Mouse (Mus musculus) hindbrain, embryonic 10.5 days (tissue): Measurements from ENCODE around the gene Hmcn2. TPM values are rescaled to one million over a fixed set of nuclear protein-coding genes. Genes with fewer than 3 reads are reported as not detected.

ENCODE experiments used
- DNase-seq: peaks from one replicate; pipeline ENCODE4 v3.0.0-alpha.2; 2017; ENCODE audit warnings: low spot score
- H3K27ac ChIP-seq: fragments of 300-500 bp; sonication (generic); 2 replicates; pipeline ENCODE4 v1.5.1; 2016; ENCODE audit warnings: mild to moderate bottlenecking, moderate library complexity
- H3K27me3 ChIP-seq: fragments of 300-500 bp; sonication (generic); 2 replicates; pipeline ENCODE4 v1.6.1; 2016; ENCODE audit warnings: mild to moderate bottlenecking; ENCODE audit not compliant: poor library complexity, insufficient read depth, severe bottlenecking
- H3K36me3 ChIP-seq: fragments of 300-500 bp; sonication (generic); 2 replicates; pipeline ENCODE4 v1.6.1; 2016; ENCODE audit warnings: mild to moderate bottlenecking, moderate library complexity
- H3K4me1 ChIP-seq: fragments of 300-500 bp; sonication (generic); replicated peaks from 2 replicates; pipeline ENCODE4 v1.6.1; 2016; ENCODE audit warnings: mild to moderate bottlenecking
- H3K4me3 ChIP-seq: fragments of 300-500 bp; sonication (generic); 2 replicates; pipeline ENCODE4 v1.5.1; 2016; ENCODE audit warnings: mild to moderate bottlenecking, moderate library complexity
- H3K9me3 ChIP-seq: fragments of 300-500 bp; sonication (generic); 2 replicates; pipeline ENCODE4 v1.6.1; 2016; ENCODE audit warnings: mild to moderate bottlenecking, moderate library complexity
- WGBS: fragments of 180-500 bp; shearing (Covaris S2); methylation state at CpG from one replicate; pipeline ENCODE4 v1.1.7; 2016; 5-methylcytosine and 5-hydroxymethylcytosine counted together
- polyA plus RNA-seq: library from polyadenylated mRNA; unstranded; fragments of >200 nt; fragmentation: Nextera tagmentation; extraction: Ambion mirVana; gene quantifications from 2 replicates; pipeline ENCODE4 v1.2.1, GENCODE M21; 2016

Gene Hmcn2
- polyA plus RNA-seq, 1 experiment from 2014 or later: not detected

DNA sequence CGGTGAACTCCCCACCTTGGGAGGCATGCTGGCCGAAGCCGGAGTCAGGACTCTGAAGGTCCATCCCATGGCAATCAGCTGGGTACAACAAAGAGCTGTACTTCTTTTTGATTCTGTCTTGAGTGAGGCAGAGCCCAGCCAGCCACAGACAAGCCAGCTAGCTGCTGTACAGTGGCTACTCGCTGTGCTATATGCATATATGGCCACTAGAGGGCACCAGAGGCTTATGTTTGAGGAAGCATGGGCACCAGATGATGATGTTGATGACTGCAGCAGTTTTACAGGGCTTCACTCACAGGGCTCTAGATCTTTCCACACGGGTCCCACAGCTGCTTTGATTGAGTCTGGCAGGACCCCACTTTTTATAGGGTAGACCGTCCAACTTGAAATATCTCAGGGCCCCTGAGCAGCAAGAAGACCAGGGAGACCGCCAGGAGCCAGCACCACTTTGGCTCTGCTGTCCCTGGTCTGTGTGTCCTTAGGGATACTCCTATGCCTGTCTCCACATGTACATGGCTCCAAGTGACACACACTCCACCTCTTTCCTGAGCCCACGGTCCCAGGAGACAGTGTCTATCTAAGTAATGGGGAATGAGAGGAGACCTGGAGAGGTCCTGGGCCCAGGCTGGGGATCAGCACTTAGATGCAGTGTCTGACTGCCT, 168.8 kb downstream of the Hmcn2 start:
- no peaks in the 10 kb centered on the region for H3K9me3 ChIP-seq
- no peak overlapping the region for H3K4me3 ChIP-seq
- peaks cover 29% of the 10 kb centered on the region for H3K4me1 ChIP-seq
- no peaks in the 10 kb centered on the region for H3K36me3 ChIP-seq
- peaks cover 94% of the 10 kb centered on the region for H3K27me3 ChIP-seq
- no peak overlapping the region for H3K27ac ChIP-seq
- peak; percentile 87 for DNase-seq
- WGBS: 29% methylated on average over 8 of the region's 8 CpGs

DNA sequence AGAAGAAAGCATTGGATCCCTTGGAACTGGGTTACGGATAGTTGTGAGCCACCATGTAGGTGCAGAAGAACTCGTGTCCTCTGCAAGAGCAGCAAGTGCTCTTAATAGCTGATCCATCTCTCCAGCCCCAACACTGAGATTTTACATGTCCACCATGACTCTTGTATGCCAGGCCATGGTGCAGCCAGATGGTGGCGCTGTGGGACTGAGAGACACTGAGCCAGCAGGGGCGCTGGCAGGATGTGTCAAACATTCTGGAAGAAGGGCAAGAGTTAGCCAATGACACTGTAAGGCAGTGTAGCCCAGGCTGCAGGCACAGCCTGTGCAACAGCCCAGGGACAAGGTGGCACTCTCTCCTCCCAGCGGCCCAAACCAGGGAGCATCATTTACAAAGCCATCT, 170.0 kb downstream of the Hmcn2 start:
- Histone ChIP-seq H3K36me3 (no peaks in the 10 kb centered on the region), H3K27ac (no peak overlapping the region), H3K27me3 (peaks cover 98% of the 10 kb centered on the region), H3K4me3 (no peak overlapping the region), H3K9me3 (no peaks in the 10 kb centered on the region), H3K4me1 (peaks cover 40% of the 10 kb centered on the region)
- 23% methylated on average over 5 of the region's 5 CpGs for WGBS
- peak; percentile 90 for DNase-seq

DNA sequence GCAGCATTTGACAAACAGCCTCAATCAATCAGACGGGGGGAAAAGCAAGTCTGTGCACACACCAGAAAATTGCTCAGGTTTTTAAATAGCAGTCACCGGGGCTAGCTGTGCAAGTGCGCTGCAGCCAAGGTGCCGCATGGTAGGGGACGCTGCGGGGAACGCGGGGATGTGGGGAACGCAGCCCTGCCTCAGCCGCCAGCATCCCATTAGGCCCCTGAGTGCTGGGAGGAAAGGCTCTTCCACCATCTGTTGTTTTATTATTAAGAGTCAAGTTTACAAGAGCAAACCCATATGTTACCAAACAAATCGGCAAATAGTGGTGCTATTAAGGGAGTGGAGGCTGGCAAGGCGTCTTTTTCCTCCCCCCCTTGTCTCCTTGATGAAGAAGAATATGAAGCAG, 175.0 kb downstream of the Hmcn2 start:
- no peaks in the 10 kb centered on the region for H3K36me3 ChIP-seq
- H3K27ac ChIP-seq: no peak overlapping the region
- H3K27me3 ChIP-seq: peaks cover 100% of the 10 kb centered on the region
- H3K9me3 ChIP-seq: peaks cover 2% of the 10 kb centered on the region; the same call in 1 of the 2 replicates
- no peak overlapping the region for H3K4me3 ChIP-seq
- WGBS: 41% methylated on average over 12 of the region's 12 CpGs
- H3K4me1 ChIP-seq: peaks cover 64% of the 10 kb centered on the region
- no peak for DNase-seq

DNA sequence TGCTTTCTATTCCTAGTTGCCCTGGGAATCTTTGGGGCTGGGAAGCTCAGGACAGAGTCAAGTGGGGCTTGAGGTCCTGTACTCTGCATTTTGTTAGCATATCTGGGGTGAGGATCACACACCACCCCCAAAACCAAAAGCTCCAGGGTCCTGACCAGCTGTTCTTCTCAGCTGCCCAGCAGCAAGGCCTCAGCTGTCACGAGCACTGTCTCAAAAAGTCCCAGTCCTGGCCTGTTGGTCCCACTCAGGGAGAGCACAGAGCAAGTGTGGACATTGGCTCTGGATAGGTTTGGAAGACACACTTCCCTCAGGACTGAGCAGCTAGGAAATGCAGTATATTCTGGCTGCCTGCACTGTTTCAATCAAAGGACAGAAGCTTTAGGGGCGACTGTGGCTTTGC, 176.3 kb downstream of the Hmcn2 start:
- H3K27me3 ChIP-seq: peaks cover 100% of the 10 kb centered on the region
- no peaks in the 10 kb centered on the region for H3K36me3 ChIP-seq
- peaks cover 2% of the 10 kb centered on the region; the same call in 1 of the 2 replicates for H3K9me3 ChIP-seq
- DNase-seq: no peak
- H3K4me1 ChIP-seq: peaks cover 64% of the 10 kb centered on the region
- H3K27ac ChIP-seq: no peak overlapping the region
- WGBS: 83% methylated on average over 2 of the region's 2 CpGs
- no peak overlapping the region for H3K4me3 ChIP-seq

DNA sequence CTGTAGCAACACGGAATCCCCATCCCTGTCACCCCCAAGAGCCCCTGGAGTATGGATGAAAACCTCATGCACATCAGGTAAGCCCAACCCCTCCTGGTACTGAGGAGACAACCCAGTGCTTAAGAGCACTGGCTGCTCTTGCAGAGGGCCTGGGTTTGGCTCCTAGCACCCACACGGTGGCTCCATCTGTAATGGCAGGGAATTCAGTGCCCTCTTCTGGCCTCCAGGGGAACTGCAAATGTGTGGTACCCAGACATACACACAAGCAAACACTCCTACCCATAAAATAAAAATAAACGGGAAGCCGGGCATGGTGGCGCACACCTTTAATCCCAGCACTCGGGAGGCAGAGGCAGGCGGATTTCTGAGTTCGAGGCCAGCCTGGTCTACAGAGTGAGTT, 178.1 kb downstream of the Hmcn2 start:
- H3K36me3 ChIP-seq: no peaks in the 10 kb centered on the region
- no peak overlapping the region for H3K27ac ChIP-seq
- H3K4me3 ChIP-seq: no peak overlapping the region
- H3K9me3 ChIP-seq: peaks cover 2% of the 10 kb centered on the region; the same call in 1 of the 2 replicates
- peaks cover 100% of the 10 kb centered on the region for H3K27me3 ChIP-seq
- no peak for DNase-seq
- peaks cover 76% of the 10 kb centered on the region for H3K4me1 ChIP-seq
- WGBS: 96% methylated on average over 8 of the region's 8 CpGs

DNA sequence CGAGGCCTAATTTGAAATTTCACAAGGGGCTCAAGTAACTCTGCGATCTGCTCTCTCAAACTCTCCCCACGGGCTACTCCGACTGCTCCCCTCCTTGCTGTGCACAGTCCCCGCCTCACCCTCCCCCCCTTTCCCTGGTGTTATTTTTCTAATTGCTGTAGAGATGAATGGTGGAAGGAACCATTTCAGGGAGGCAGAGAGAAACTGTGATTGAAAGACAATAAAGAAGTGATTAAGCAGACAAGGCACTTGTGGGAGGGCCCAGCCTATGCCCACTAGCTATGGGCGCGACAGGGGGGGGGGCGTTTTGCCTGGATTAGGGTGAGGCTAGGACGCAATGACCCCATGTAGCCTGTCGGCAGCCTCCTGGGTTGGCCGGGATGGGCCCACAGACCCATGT, 179.0 kb downstream of the Hmcn2 start:
- no peaks in the 10 kb centered on the region for H3K36me3 ChIP-seq
- peaks cover 76% of the 10 kb centered on the region for H3K4me1 ChIP-seq
- no peak for DNase-seq
- H3K9me3 ChIP-seq: peaks cover 2% of the 10 kb centered on the region; the same call in 1 of the 2 replicates
- H3K4me3 ChIP-seq: no peak overlapping the region
- H3K27me3 ChIP-seq: peaks cover 100% of the 10 kb centered on the region
- peak overlapping the region; percentile 46; the same call in 1 of the 2 replicates for H3K27ac ChIP-seq
- 54% methylated on average over 11 of the region's 11 CpGs for WGBS

DNA sequence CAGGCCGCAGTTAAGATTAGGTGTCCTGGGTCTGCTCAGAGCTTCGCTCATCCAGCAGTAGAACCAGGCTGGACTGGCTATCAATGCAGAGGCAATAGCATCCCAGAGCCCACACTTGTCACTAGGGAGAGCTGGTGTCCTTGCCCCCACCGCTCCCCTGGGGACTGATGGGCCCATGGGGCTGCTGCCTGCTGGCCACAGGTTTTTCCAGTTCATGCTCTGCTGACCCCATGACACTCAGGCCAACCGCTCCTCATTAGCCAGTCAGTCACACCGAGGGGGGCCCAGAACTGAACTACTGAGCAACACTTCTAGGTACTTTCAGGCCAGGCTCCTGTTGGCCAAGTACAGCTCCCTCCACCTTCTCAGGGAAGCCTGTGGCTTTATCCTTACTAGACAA, 180.1 kb downstream of the Hmcn2 start:
- DNase-seq: no peak
- Histone ChIP-seq H3K27ac (peak overlapping the region; percentile 78), H3K36me3 (no peaks in the 10 kb centered on the region), H3K4me3 (0 out of 2 replicates have a peak overlapping the region, but pooled peaks have one; percentile 16), H3K9me3 (peaks cover 2% of the 10 kb centered on the region; the same call in 1 of the 2 replicates), H3K27me3 (peaks cover 100% of the 10 kb centered on the region), H3K4me1 (peaks cover 77% of the 10 kb centered on the region)
- WGBS: 46% methylated on average over 5 of the region's 5 CpGs

DNA sequence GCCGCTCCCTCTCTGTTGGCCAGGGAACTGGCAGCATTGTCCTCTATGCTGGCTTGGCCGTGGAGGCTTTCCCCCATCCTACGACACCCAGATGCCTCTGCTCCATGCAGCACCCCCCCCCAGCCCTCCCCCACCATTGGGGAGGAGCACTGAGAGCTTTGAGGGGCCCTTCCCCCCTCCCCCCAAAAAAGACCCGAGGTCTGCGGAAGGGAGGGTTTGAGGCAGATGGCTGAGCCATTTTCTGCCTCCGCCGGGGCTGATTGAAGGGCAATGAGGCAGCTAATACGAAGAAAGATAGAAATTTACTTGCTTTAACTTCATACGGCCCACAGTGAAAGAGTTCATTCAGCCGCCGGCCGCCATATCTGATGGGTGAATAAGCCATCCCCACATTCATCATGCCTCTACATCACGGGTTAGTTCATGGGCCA, 180.8 kb downstream of the Hmcn2 start:
- peaks cover 77% of the 10 kb centered on the region for H3K4me1 ChIP-seq
- peak overlapping the region; percentile 78 for H3K27ac ChIP-seq
- peak; percentile 72 for DNase-seq
- H3K4me3 ChIP-seq: 0 out of 2 replicates have a peak overlapping the region, but pooled peaks have one; percentile 16
- H3K9me3 ChIP-seq: peaks cover 2% of the 10 kb centered on the region; the same call in 1 of the 2 replicates
- no peaks in the 10 kb centered on the region for H3K36me3 ChIP-seq
- WGBS: 43% methylated on average over 13 of the region's 13 CpGs
- peaks cover 100% of the 10 kb centered on the region for H3K27me3 ChIP-seq

DNA sequence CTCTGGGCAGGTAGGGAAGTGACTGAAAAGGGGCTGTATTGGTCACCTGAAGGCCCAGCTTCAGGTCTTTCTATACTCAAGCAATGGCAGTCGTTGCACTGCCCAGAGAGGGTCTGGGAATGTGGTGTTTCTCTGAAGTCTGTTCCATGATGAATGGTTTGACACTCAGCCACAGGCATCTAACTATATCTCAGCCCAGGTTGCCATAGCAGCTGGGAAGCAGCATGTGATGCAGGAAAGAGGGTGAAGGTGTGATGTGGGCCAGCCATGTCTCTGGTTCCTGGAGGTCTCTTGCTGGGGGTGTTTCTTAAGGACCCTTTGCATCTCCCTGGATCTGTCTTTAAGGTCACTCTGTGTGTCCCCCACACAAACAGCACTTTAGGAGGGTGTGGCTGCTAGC, 181.9 kb downstream of the Hmcn2 start:
- peaks cover 100% of the 10 kb centered on the region for H3K27me3 ChIP-seq
- no peak for DNase-seq
- H3K36me3 ChIP-seq: no peaks in the 10 kb centered on the region
- peaks cover 88% of the 10 kb centered on the region for H3K4me1 ChIP-seq
- no peak overlapping the region for H3K27ac ChIP-seq
- H3K4me3 ChIP-seq: no peak overlapping the region
- H3K9me3 ChIP-seq: peaks cover 2% of the 10 kb centered on the region; the same call in 1 of the 2 replicates
- WGBS: 58% methylated on average over 1 of the region's 1 CpGs

DNA sequence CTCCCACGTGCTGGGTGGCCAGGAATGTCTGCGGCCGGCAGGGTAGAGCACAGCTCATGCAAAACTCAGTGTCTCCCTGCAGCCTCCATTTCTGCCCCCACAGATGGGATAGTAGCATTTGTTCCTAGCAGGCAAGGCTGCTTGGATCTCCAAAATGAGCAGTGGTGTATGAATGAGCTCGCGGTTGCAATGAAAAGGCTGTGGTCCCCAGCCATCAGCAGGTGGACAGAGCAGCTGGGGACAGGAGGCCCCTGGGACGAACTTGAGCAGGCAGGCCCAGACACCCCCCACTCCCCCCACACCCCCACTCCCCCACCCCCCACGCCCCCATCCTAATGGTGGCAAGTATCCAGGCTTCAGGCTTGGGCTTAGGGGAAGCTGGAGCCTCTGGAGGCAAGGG, 182.9 kb downstream of the Hmcn2 start:
- no peaks in the 10 kb centered on the region for H3K36me3 ChIP-seq
- peaks cover 100% of the 10 kb centered on the region for H3K27me3 ChIP-seq
- H3K4me1 ChIP-seq: peaks cover 95% of the 10 kb centered on the region
- no peak overlapping the region for H3K27ac ChIP-seq
- 43% methylated on average over 7 of the region's 7 CpGs for WGBS
- DNase-seq: no peak
- H3K4me3 ChIP-seq: no peak overlapping the region
- H3K9me3 ChIP-seq: no peaks in the 10 kb centered on the region; the same call in 1 of the 2 replicates

DNA sequence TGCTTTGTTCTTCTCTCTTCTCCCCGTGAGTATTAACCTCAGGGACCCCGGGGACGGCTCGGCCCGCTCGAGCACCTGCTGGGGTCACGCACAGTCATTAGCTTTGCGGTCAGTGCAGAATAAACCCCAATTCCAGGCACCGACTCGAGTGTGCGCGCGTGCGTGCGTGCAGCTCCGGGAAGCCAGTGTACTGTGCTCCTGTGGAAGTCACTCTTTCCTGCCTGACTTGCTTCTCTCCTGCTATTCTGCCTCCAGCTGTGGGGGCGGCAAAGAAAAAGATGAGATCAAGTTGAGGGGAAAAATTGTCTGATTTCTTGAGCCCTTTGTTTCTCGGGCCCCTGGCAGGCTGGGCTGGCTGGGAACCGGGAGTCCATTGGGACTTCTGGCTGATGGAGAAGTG, 183.4 kb downstream of the Hmcn2 start:
- Histone ChIP-seq H3K27ac (0 out of 2 replicates have a peak overlapping the region, but pooled peaks have one; percentile 13), H3K4me1 (peaks cover 100% of the 10 kb centered on the region), H3K9me3 (no peaks in the 10 kb centered on the region), H3K4me3 (no peak overlapping the region), H3K36me3 (no peaks in the 10 kb centered on the region), H3K27me3 (peaks cover 100% of the 10 kb centered on the region)
- 65% methylated on average over 19 of the region's 19 CpGs for WGBS
- DNase-seq: no peak

DNA sequence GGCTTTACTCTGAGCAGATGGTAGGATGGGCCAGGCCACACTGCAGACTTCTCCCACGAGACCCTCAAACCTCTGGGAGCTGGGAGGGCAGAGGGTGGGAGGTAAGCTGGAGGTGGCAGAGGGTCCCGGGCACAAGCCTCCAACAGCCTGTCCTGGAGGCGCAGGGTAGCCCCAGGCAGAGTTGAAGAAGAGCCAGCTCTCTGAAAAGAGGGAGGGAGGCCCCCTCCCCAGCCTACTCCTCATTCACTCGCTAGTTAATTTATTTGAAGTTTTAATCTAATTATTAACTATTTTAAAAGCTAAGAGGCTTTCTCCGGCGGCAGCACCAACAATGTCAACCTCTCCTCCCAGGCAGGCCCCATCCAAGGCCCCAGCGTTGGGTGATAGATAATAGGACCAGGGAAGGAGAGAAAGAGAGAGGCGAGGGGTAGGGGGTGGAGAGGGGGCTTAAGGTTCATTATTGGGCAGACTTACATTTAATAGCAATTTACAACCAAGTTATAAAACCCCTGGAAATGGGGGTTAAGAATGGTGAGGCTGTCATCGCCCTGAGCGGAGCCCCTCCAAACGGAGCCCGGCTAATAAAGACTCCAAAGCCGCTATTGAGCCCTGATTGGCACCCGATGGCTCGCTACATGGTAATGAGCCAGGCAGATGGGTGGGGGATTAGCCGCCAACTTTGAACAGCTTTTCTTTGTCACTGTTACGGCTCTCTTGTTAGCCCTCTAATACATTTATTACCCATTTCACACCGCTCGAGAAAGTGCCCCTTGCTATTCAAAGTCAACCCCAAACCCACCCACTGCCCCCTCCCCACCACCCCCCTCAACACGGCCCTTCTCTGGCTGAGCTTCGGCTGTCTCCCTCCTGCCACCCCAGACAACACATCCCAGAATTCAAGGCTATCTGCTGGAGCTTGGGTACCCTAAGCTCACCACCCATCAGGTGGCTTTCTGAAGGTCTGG, 185.4 kb downstream of the Hmcn2 start:
- H3K27ac ChIP-seq: peak overlapping the region; percentile 71
- H3K9me3 ChIP-seq: no peaks in the 10 kb centered on the region
- peaks cover 100% of the 10 kb centered on the region for H3K27me3 ChIP-seq
- peak overlapping the region; percentile 20; the same call in 1 of the 2 replicates for H3K4me3 ChIP-seq
- H3K4me1 ChIP-seq: peaks cover 98% of the 10 kb centered on the region
- DNase-seq: peak; percentile 58
- WGBS: 28% methylated on average over 21 of the region's 21 CpGs
- no peaks in the 10 kb centered on the region for H3K36me3 ChIP-seq
